Mouse (Mus musculus) midbrain, embryonic 11.5 days (tissue): Measurements from ENCODE around the gene Yars. TPM values are rescaled to one million over a fixed set of nuclear protein-coding genes. Genes with fewer than 3 reads are reported as not detected.

Experiments
- ATAC-seq: fragments of 200-750 bp; cut with Nextera tagmentation; 2 replicates; pipeline ENCODE4 v1.8.0; 2017; ENCODE audit warnings: moderate TSS enrichment, moderate library complexity; ENCODE audit not compliant: low FRiP score
- DNase-seq: peaks from one replicate; pipeline ENCODE4 v3.0.0; 2015; ENCODE audit warnings: low spot score; ENCODE audit errors: missing footprints
- H3K27ac ChIP-seq: fragments of 300-500 bp; sonication (generic); 2 replicates; pipeline ENCODE4 v1.5.1; 2014; ENCODE audit warnings: low read depth, low read length
- H3K27me3 ChIP-seq: fragments of 300-500 bp; sonication (generic); 2 replicates; pipeline ENCODE4 v1.6.1; 2014; ENCODE audit warnings: mild to moderate bottlenecking, low read length, moderate library complexity, mixed read lengths; ENCODE audit not compliant: control insufficient read depth, insufficient read depth
- H3K36me3 ChIP-seq: fragments of 300-500 bp; sonication (generic); 2 replicates; pipeline ENCODE4 v1.6.1; 2014; ENCODE audit warnings: mild to moderate bottlenecking, low read length, moderate library complexity, mixed read lengths; ENCODE audit not compliant: control insufficient read depth, insufficient read depth
- H3K4me1 ChIP-seq: fragments of 300-500 bp; sonication (generic); 2 replicates; pipeline ENCODE4 v1.6.1; 2014; ENCODE audit warnings: low read length; ENCODE audit not compliant: control insufficient read depth, insufficient read depth
- H3K4me2 ChIP-seq: fragments of 300-500 bp; sonication (generic); 2 replicates; pipeline ENCODE4 v1.6.1; 2014; ENCODE audit warnings: mild to moderate bottlenecking, moderate library complexity
- H3K4me3 ChIP-seq: fragments of 300-500 bp; sonication (generic); 2 replicates; pipeline ENCODE4 v1.5.1; 2014; ENCODE audit warnings: low read depth, low read length
- H3K9ac ChIP-seq: fragments of 300-500 bp; sonication (generic); 2 replicates; pipeline ENCODE4 v1.6.1; 2014; ENCODE audit warnings: low read length
- H3K9me3 ChIP-seq: fragments of 300-500 bp; sonication (generic); 2 replicates; pipeline ENCODE4 v1.6.1; 2016; ENCODE audit warnings: low read length; ENCODE audit not compliant: control insufficient read depth
- WGBS: fragments of 180-500 bp; shearing (Covaris S2); extraction: QIAGEN DNeasy Blood & Tissue Kit; methylation state at CpG from one replicate; pipeline ENCODE4 v1.1.7; 2014; 5-methylcytosine and 5-hydroxymethylcytosine counted together
- polyA plus RNA-seq: library from polyadenylated mRNA; unstranded; fragments of >200 nt; fragmentation: Nextera tagmentation; extraction: Ambion mirVana; gene quantifications from 2 replicates; pipeline ENCODE4 v1.2.1, GENCODE M21; 2014

Gene Yars
- polyA plus RNA-seq, 1 experiment from 2014 or later = 105 TPM

GRCm38 (mm10) chr4:129222019-129222925, 32.7 kb downstream of the Yars start:
- Histone ChIP-seq H3K9ac (no peak overlapping the region), H3K9me3 (no peaks in the 10 kb centered on the region), H3K4me2 (no peak overlapping the region), H3K27me3 (peaks cover 7% of the 10 kb centered on the region; the same call in 1 of the 2 replicates), H3K4me1 (peaks cover 27% of the 10 kb centered on the region), H3K36me3 (peaks cover 19% of the 10 kb centered on the region), H3K27ac (no peak overlapping the region), H3K4me3 (no peak overlapping the region)
- no peak for DNase-seq
- 64% methylated on average over 31 of the region's 31 CpGs for WGBS
- ATAC-seq = no peak

- Histone ChIP-seq H3K4me1 (peaks cover 35% of the 10 kb centered on the region), H3K27ac (no peak overlapping the region), H3K9ac (peak overlapping the region; percentile 24), H3K27me3 (peaks cover 7% of the 10 kb centered on the region; the same call in 1 of the 2 replicates), H3K9me3 (no peaks in the 10 kb centered on the region), H3K36me3 (peaks cover 6% of the 10 kb centered on the region), H3K4me3 (peak overlapping the region; percentile 9), H3K4me2 (peak overlapping the region; percentile 47)
- DNase-seq (peak; percentile 94), ATAC-seq (peak; percentile 70)
- WGBS = 22% methylated on average over 53 of the region's 55 CpGs
Measured at GRCm38 (mm10) chr4:129223421-129224281, 34.1 kb downstream of the Yars start.

DNA sequence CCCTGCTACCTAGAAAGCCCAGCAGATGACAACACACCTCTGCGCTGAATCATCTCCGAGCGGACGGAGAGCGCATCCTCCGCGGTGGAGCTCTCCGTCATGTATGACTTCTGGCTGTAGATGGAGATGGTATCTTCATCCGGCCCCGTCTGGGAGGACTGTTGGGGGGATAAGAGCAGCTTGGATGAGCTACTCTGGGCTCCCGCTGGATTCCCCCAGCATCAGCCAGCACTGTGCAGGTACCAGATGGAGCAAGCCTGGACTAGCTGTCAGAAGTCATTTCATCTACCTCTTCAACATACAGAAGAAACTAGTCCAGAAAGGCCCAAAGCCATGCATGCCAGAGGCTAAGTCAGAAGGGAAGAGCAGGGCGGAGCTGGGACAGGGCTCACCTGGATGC, 35.8 kb downstream of the Yars start:
- WGBS = 95% methylated on average over 12 of the region's 12 CpGs
- no peak overlapping the region for H3K27ac ChIP-seq
- H3K9ac ChIP-seq = no peak overlapping the region
- H3K27me3 ChIP-seq = peaks cover 7% of the 10 kb centered on the region; the same call in 1 of the 2 replicates
- peaks cover 35% of the 10 kb centered on the region for H3K4me1 ChIP-seq
- DNase-seq = no peak
- no peak overlapping the region for H3K4me2 ChIP-seq
- no peak overlapping the region for H3K4me3 ChIP-seq
- ATAC-seq = no peak
- no peaks in the 10 kb centered on the region for H3K36me3 ChIP-seq
- H3K9me3 ChIP-seq = no peaks in the 10 kb centered on the region

DNA sequence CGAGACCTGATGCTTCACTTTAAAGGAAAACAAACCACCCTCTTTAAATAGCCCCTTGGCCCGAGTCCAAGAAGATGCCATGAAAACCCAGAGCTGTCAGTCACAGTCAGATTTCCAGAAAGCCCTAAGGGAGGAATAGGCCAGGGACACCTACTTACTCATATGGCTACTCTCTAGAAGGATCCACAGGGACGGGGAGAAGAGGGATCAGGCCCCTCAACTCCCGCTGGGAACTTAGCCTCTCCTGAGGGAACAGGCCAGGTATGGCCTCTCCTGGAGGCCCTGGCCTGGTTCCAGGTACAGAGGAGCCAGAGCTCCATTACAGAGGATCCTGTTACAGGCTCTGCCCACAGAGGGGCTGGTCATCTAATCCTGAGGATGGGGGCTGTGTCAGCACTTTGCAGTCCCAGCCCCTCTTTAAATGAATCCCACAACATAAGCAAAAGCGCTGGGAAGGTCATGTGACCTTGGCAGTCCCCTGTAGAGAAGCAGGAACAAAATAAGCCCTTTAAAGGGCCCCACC, 36.9 kb downstream of the Yars start:
- DNase-seq (no peak), ATAC-seq (no peak)
- WGBS = 27% methylated on average over 5 of the region's 5 CpGs
- Histone ChIP-seq H3K4me2 (peak overlapping the region; percentile 45), H3K36me3 (no peaks in the 10 kb centered on the region), H3K4me3 (0 out of 2 replicates have a peak overlapping the region, but pooled peaks have one; percentile 30), H3K27me3 (peaks cover 7% of the 10 kb centered on the region; the same call in 1 of the 2 replicates), H3K9ac (peak overlapping the region; percentile 69; the same call in 1 of the 2 replicates), H3K4me1 (peaks cover 35% of the 10 kb centered on the region), H3K27ac (no peak overlapping the region), H3K9me3 (no peaks in the 10 kb centered on the region)

DNA sequence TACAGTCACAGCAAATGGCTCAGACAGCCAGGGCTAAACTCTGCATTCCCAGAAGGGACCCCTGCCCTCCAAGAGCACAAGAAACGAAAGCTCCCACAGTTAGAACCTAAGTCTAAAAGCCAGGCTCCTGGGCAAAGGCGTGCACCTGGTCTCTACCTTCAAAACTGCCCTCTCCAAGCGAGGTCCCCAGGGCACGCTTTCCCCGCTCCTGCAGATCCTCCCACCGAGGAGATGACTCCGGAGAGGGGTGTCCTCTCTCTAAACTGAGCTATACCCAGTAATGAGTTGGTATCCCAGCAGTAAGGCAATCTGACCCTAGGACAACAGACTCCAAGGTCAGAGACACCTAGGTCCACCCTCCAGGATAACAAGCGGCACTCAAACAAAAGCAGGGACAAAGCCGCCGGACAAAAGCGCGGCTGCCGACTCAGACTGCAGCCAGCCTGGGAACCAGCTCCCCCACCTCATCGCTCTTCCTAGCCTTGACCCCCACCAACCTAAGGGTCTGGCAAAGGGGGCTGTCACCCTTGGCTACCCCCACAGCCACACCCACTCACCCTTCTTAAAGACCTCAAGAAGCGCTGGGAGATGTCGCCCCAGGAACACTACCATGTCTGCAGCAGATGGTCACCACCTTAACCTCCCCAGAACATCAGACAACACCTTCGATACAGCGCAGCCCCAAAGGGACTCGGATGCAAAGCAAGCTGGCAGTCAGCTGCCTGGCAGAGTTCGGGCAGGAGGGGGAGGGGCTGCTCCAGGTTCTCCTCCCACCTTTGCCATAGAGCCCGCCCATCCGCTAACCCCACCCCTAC, 37.8 kb downstream of the Yars start:
- Histone ChIP-seq H3K27ac (no peak overlapping the region), H3K36me3 (no peaks in the 10 kb centered on the region), H3K9me3 (no peaks in the 10 kb centered on the region), H3K4me1 (peaks cover 35% of the 10 kb centered on the region), H3K4me3 (peak overlapping the region; percentile 30), H3K9ac (peak overlapping the region; percentile 69), H3K4me2 (peak overlapping the region; percentile 45), H3K27me3 (peaks cover 5% of the 10 kb centered on the region; the same call in 1 of the 2 replicates)
- ATAC-seq (peak; percentile 13; the same call in 1 of the 2 replicates), DNase-seq (peak; percentile 87)
- 6% methylated on average over 22 of the region's 22 CpGs for WGBS

DNA sequence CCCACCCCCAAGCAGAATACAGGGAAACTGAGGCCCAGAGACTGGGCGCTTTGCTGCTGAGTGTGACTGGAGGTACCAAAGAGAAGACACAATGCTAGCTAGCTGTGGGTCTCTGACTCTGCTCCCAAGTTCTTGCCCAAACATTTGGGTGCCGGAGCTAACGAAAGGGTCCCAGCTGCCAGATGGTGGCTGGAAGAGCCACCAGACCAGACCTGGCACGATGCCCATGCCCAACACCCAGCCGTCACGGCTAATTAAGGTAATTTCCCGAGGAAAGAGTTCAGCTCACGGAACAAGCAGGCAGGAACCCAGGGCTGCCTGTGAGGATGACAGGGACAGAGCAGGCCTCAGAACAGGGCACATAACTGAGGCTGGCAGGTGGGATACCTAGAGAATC, 38.4 kb downstream of the Yars start:
- Histone ChIP-seq H3K4me3 (peak overlapping the region; percentile 30; the same call in 1 of the 2 replicates), H3K27me3 (peaks cover 1% of the 10 kb centered on the region; the same call in 1 of the 2 replicates), H3K36me3 (no peaks in the 10 kb centered on the region), H3K9me3 (no peaks in the 10 kb centered on the region), H3K4me1 (peaks cover 35% of the 10 kb centered on the region), H3K4me2 (peak overlapping the region; percentile 45), H3K27ac (no peak overlapping the region), H3K9ac (no peak overlapping the region; the same call in 1 of the 2 replicates)
- ATAC-seq (no peak), DNase-seq (no peak)
- 48% methylated on average over 8 of the region's 8 CpGs for WGBS

GRCm38 (mm10) chr4:129230926-129231325, 41.4 kb downstream of the Yars start:
- peaks cover 24% of the 10 kb centered on the region for H3K4me1 ChIP-seq

More at GRCm38 (mm10) chr4:129230926-129231325, 41.4 kb downstream of the Yars start:
- Histone ChIP-seq H3K27ac (no peak overlapping the region), H3K27me3 (no peaks in the 10 kb centered on the region), H3K4me3 (no peak overlapping the region), H3K9me3 (no peaks in the 10 kb centered on the region), H3K4me2 (no peak overlapping the region), H3K9ac (no peak overlapping the region), H3K36me3 (no peaks in the 10 kb centered on the region)
- 58% methylated on average over 8 of the region's 8 CpGs for WGBS
- no peak for DNase-seq
- no peak for ATAC-seq
